Mouse (Mus musculus): ENCODE data around the gene Tcf7l2. TPM values are rescaled to one million over a fixed set of nuclear protein-coding genes. Genes with fewer than 3 reads are reported as not detected.

Gene Tcf7l2
- polyA plus RNA-seq, 1 experiment from 2014 or later: 76.8 TPM

GRCm38 (mm10) chr19:55870825-55871224, 129.2 kb downstream of the Tcf7l2 start:
- no peaks in the 10 kb centered on the region for H3K9me3 ChIP-seq (replicated peaks; ENCODE audit: control insufficient read depth, low read length)
- no peak for ATAC-seq (ENCODE audit: insufficient read depth, low FRiP score)
- peaks cover 22% of the 10 kb centered on the region for H3K4me1 ChIP-seq (ENCODE audit: control insufficient read depth, insufficient read depth, low read length)
- H3K36me3 ChIP-seq (ENCODE audit: control insufficient read depth, insufficient read depth, low read length): no peaks in the 10 kb centered on the region
- WGBS: 47% methylated on average over 12 of the region's 12 CpGs
- H3K4me2 ChIP-seq (ENCODE audit: low read depth, low read length): no peak overlapping the region
- no peaks in the 10 kb centered on the region for H3K27me3 ChIP-seq (ENCODE audit: control insufficient read depth, insufficient read depth, low read length)
- peak overlapping the region; percentile 30; the same call in 1 of the 2 replicates for H3K27ac ChIP-seq (ENCODE audit: low read length)
- H3K4me3 ChIP-seq (replicated peaks; ENCODE audit: low read length): no peak overlapping the region
- H3K9ac ChIP-seq (ENCODE audit: low read length): 0 out of 2 replicates have a peak overlapping the region, but pooled peaks have one; percentile 20

DNA sequence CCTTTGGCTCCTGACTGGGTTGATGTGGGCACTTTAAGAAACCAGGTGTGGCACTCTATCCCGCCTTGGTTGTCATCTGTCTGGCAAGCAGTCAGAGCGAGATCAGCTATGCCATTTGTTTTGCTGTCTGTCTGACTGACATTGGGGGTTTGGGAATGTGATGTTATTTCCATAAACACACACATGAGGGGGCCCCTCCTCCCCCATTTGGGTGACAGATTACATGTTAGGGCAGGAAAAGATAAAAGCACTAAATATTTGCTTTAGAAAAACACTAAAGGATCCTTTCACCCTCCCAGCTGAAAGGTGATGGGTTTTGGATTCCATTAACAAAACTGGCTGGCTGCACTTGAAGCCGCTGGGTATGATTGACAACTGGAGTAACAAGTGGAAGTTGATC, 129.9 kb downstream of the Tcf7l2 start:
- Histone ChIP-seq H3K27me3 (ENCODE audit: control insufficient read depth, insufficient read depth, low read length) (no peaks in the 10 kb centered on the region), H3K36me3 (ENCODE audit: control insufficient read depth, insufficient read depth, low read length) (0 out of 2 replicates have a peak, but pooled peaks cover 2% of the 10 kb centered on the region), H3K27ac (ENCODE audit: low read length) (no peak overlapping the region; the same call in 1 of the 2 replicates), H3K4me2 (ENCODE audit: low read depth, low read length) (no peak overlapping the region), H3K9ac (ENCODE audit: low read length) (no peak overlapping the region), H3K9me3 (replicated peaks; ENCODE audit: control insufficient read depth, low read length) (no peaks in the 10 kb centered on the region), H3K4me1 (ENCODE audit: control insufficient read depth, insufficient read depth, low read length) (peaks cover 29% of the 10 kb centered on the region), H3K4me3 (replicated peaks; ENCODE audit: low read length) (no peak overlapping the region)
- 44% methylated on average over 3 of the region's 3 CpGs for WGBS
- no peak for ATAC-seq (ENCODE audit: insufficient read depth, low FRiP score)

DNA sequence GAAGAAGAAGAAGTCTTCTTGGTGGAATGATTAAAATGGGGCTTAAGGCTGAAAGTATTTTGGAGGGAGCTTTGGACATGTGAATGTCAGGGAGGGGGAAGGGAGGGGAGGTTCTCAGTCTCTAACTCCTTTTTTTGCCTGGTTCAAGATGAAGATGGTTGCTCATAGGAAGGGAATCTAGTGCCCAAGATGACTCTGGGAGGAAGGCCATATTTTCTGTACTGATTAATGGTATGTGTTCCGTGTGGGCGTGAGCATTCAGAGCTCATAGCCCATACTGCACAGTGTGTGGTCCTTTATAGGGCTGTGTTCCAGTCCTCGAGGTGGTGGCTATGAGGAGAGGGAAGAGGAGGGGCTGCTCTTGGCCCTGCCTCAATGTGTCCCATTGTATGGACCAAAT, 131.6 kb downstream of the Tcf7l2 start:
- 72% methylated on average over 3 of the region's 3 CpGs for WGBS
- H3K27ac ChIP-seq (ENCODE audit: low read length): no peak overlapping the region

GRCm38 (mm10) chr19:55876501-55876900, 134.9 kb downstream of the Tcf7l2 start:
- Histone ChIP-seq H3K9ac (ENCODE audit: low read length) (no peak overlapping the region), H3K4me1 (ENCODE audit: control insufficient read depth, insufficient read depth, low read length) (peaks cover 33% of the 10 kb centered on the region), H3K36me3 (ENCODE audit: control insufficient read depth, insufficient read depth, low read length) (0 out of 2 replicates have a peak, but pooled peaks cover 2% of the 10 kb centered on the region), H3K27ac (ENCODE audit: low read length) (peak overlapping the region; percentile 72), H3K4me3 (replicated peaks; ENCODE audit: low read length) (no peak overlapping the region), H3K27me3 (ENCODE audit: control insufficient read depth, insufficient read depth, low read length) (no peaks in the 10 kb centered on the region), H3K4me2 (ENCODE audit: low read depth, low read length) (no peak overlapping the region), H3K9me3 (replicated peaks; ENCODE audit: control insufficient read depth, low read length) (no peaks in the 10 kb centered on the region)
- peak; percentile 20; the same call in 1 of the 2 replicates for ATAC-seq (ENCODE audit: insufficient read depth, low FRiP score)
- 39% methylated on average over 3 of the region's 3 CpGs for WGBS

More for the DNA sequence above, 131.6 kb downstream of the Tcf7l2 start:
- no peaks in the 10 kb centered on the region for H3K27me3 ChIP-seq (ENCODE audit: control insufficient read depth, insufficient read depth, low read length)
- 0 out of 2 replicates have a peak, but pooled peaks cover 2% of the 10 kb centered on the region for H3K36me3 ChIP-seq (ENCODE audit: control insufficient read depth, insufficient read depth, low read length)
- H3K9me3 ChIP-seq (replicated peaks; ENCODE audit: control insufficient read depth, low read length): no peaks in the 10 kb centered on the region
- no peak for ATAC-seq (ENCODE audit: insufficient read depth, low FRiP score)
- peaks cover 37% of the 10 kb centered on the region for H3K4me1 ChIP-seq (ENCODE audit: control insufficient read depth, insufficient read depth, low read length)
- H3K4me2 ChIP-seq (ENCODE audit: low read depth, low read length): no peak overlapping the region
- H3K9ac ChIP-seq (ENCODE audit: low read length): no peak overlapping the region
- H3K4me3 ChIP-seq (replicated peaks; ENCODE audit: low read length): no peak overlapping the region

DNA sequence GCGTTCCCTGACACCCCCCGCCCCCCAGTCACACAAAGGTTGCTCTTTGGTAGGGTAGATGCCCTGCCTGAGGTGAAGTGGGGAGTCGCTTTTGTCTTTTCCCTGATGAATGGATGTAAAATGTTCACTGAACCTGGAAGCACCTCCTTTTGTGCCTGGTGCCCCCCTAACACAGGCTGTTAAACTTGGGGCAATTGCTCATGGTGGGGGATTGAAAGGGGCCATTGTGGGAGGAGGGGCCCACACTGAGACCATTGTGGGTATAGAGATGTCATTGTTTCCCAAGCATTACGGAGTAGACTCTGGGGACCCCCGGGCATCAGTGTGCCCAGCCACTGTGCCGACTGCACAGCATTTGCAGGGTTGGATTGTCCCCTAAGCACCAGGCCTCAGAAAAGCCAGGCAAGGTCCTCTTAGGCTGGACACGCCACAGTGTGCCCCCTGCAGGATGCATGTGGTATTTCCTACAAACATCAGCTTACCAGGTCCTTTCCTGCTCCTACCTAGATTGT, 135.8 kb downstream of the Tcf7l2 start:
- H3K9me3 ChIP-seq (replicated peaks; ENCODE audit: control insufficient read depth, low read length): no peaks in the 10 kb centered on the region
- H3K36me3 ChIP-seq (ENCODE audit: control insufficient read depth, insufficient read depth, low read length): 0 out of 2 replicates have a peak, but pooled peaks cover 2% of the 10 kb centered on the region
- peaks cover 33% of the 10 kb centered on the region for H3K4me1 ChIP-seq (ENCODE audit: control insufficient read depth, insufficient read depth, low read length)
- H3K27me3 ChIP-seq (ENCODE audit: control insufficient read depth, insufficient read depth, low read length): no peaks in the 10 kb centered on the region
- no peak overlapping the region for H3K4me2 ChIP-seq (ENCODE audit: low read depth, low read length)
- WGBS: 65% methylated on average over 7 of the region's 7 CpGs
- no peak overlapping the region for H3K4me3 ChIP-seq (replicated peaks; ENCODE audit: low read length)
- H3K27ac ChIP-seq (ENCODE audit: low read length): 0 out of 2 replicates have a peak overlapping the region, but pooled peaks have one; percentile 12
- no peak overlapping the region for H3K9ac ChIP-seq (ENCODE audit: low read length)
- no peak for ATAC-seq (ENCODE audit: insufficient read depth, low FRiP score)

GRCm38 (mm10) chr19:55880664-55881359, 139.2 kb downstream of the Tcf7l2 start:
- Histone ChIP-seq H3K9ac (ENCODE audit: low read length) (no peak overlapping the region), H3K4me2 (ENCODE audit: low read depth, low read length) (no peak overlapping the region; the same call in 1 of the 2 replicates)

DNA sequence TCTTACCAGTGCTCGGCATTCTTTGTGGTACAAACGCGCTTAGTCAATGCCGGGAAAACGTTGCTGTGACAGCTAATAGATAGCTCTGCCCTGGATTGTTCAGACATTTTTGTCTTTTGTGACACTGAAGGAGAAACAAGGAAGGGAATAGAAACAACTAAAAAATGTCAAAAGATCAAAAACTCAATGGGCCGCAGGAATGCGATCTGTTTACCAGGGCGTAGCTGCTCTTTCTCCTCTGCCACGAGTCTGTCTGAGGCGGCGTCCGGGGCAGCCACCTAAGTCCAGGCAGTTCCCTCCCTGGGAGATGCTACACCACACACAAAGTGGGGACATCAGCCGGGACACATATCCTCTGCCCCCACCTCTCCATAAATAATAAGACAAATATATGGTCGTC, 144.9 kb downstream of the Tcf7l2 start:
- no peak overlapping the region for H3K27ac ChIP-seq (ENCODE audit: low read length)
- no peaks in the 10 kb centered on the region; the same call in 1 of the 2 replicates for H3K36me3 ChIP-seq (ENCODE audit: control insufficient read depth, insufficient read depth, low read length)
- no peak overlapping the region for H3K4me3 ChIP-seq (replicated peaks; ENCODE audit: low read length)
- 60% methylated on average over 14 of the region's 14 CpGs for WGBS
- H3K9ac ChIP-seq (ENCODE audit: low read length): no peak overlapping the region
- H3K9me3 ChIP-seq (replicated peaks; ENCODE audit: control insufficient read depth, low read length): no peaks in the 10 kb centered on the region
- no peaks in the 10 kb centered on the region for H3K4me1 ChIP-seq (ENCODE audit: control insufficient read depth, insufficient read depth, low read length)
- no peaks in the 10 kb centered on the region for H3K27me3 ChIP-seq (ENCODE audit: control insufficient read depth, insufficient read depth, low read length)
- ATAC-seq (ENCODE audit: insufficient read depth, low FRiP score): no peak
- no peak overlapping the region for H3K4me2 ChIP-seq (ENCODE audit: low read depth, low read length)

More at GRCm38 (mm10) chr19:55880664-55881359, 139.2 kb downstream of the Tcf7l2 start:
- Histone ChIP-seq H3K4me3 (replicated peaks; ENCODE audit: low read length) (no peak overlapping the region), H3K36me3 (ENCODE audit: control insufficient read depth, insufficient read depth, low read length) (0 out of 2 replicates have a peak, but pooled peaks cover 2% of the 10 kb centered on the region), H3K27me3 (ENCODE audit: control insufficient read depth, insufficient read depth, low read length) (no peaks in the 10 kb centered on the region), H3K27ac (ENCODE audit: low read length) (peak overlapping the region; percentile 50), H3K9me3 (replicated peaks; ENCODE audit: control insufficient read depth, low read length) (no peaks in the 10 kb centered on the region), H3K4me1 (ENCODE audit: control insufficient read depth, insufficient read depth, low read length) (peaks cover 26% of the 10 kb centered on the region)
- ATAC-seq (ENCODE audit: insufficient read depth, low FRiP score): peak; percentile 89
- WGBS: 40% methylated on average over 13 of the region's 13 CpGs

- Histone ChIP-seq H3K36me3 (ENCODE audit: control insufficient read depth, insufficient read depth, low read length) (no peaks in the 10 kb centered on the region; the same call in 1 of the 2 replicates), H3K4me3 (replicated peaks; ENCODE audit: low read length) (no peak overlapping the region), H3K27ac (ENCODE audit: low read length) (no peak overlapping the region), H3K4me2 (ENCODE audit: low read depth, low read length) (no peak overlapping the region), H3K9me3 (replicated peaks; ENCODE audit: control insufficient read depth, low read length) (no peaks in the 10 kb centered on the region), H3K27me3 (ENCODE audit: control insufficient read depth, insufficient read depth, low read length) (no peaks in the 10 kb centered on the region), H3K4me1 (ENCODE audit: control insufficient read depth, insufficient read depth, low read length) (peaks cover 18% of the 10 kb centered on the region), H3K9ac (ENCODE audit: low read length) (no peak overlapping the region)
- 78% methylated on average over 9 of the region's 9 CpGs for WGBS
- ATAC-seq (ENCODE audit: insufficient read depth, low FRiP score): no peak
Measured at GRCm38 (mm10) chr19:55891692-55892183, 150.1 kb downstream of the Tcf7l2 start.

- Histone ChIP-seq H3K4me1 (ENCODE audit: control insufficient read depth, insufficient read depth, low read length) (peaks cover 30% of the 10 kb centered on the region), H3K9ac (ENCODE audit: low read length) (no peak overlapping the region), H3K27ac (ENCODE audit: low read length) (no peak overlapping the region), H3K4me3 (replicated peaks; ENCODE audit: low read length) (no peak overlapping the region), H3K4me2 (ENCODE audit: low read depth, low read length) (no peak overlapping the region), H3K36me3 (ENCODE audit: control insufficient read depth, insufficient read depth, low read length) (no peaks in the 10 kb centered on the region), H3K9me3 (replicated peaks; ENCODE audit: control insufficient read depth, low read length) (no peaks in the 10 kb centered on the region), H3K27me3 (ENCODE audit: control insufficient read depth, insufficient read depth, low read length) (no peaks in the 10 kb centered on the region)
- WGBS: 81% methylated on average over 11 of the region's 11 CpGs
- no peak for ATAC-seq (ENCODE audit: insufficient read depth, low FRiP score)
Measured at GRCm38 (mm10) chr19:55893557-55893956, 151.9 kb downstream of the Tcf7l2 start.

All from stomach, embryonic 16.5 days (tissue).